8 mouse cellular contexts compared by ENCODE assay signal in genomic region chr14:21968978-21969377, GRCm38 (mm10). TPM values are rescaled to one million over a fixed set of nuclear protein-coding genes. Genes with fewer than 3 reads are reported as not detected.
DNase-seq lines count a peak whose midpoint lies in the region; ATAC-seq and TF ChIP-seq lines count a peak whose summit lies in the region.

No protein-coding gene starts in this region.

- TF ChIP-seq CTCF in Patski (IDR thresholded peaks at IDR 0.05), result peak; percentile 68
- peak; percentile 56; the same call in 1 of the 2 replicates for TF ChIP-seq CTCF in small intestine, adult 2 months (IDR thresholded peaks at IDR 0.05; ENCODE audit: extremely low read depth, insufficient read length, insufficient replicate concordance, low read depth, low read length)

- POLR2A ChIA-PET in Patski (lab: Charles Lee), result no interaction called here

- peak; percentile 67 to 68 for DNase-seq in B cell, adult 2 months
- DNase-seq in Patski (ENCODE audit: low read depth, low spot score), result no peak
- DNase-seq in layer of hippocampus, adult 18-20 months (ENCODE audit: low spot score in 2 of 2), result peak; percentile 25 to 64
- DNase-seq in lung, postnatal 14 days, result peak; percentile 91

- CTCF ChIA-PET in Patski (lab: Charles Lee), result interaction anchor here (1.2 to 1.6 kb wide), 2 partner anchors 11 to 17 kb away, joined by 3 to 4 read pairs; no protein-coding TSS in a partner anchor

- no peaks in the 10 kb centered on the region for H3K9me3 ChIP-seq in embryonic facial prominence, embryonic 12.5 days

- TF ChIP-seq POLR2A in small intestine, adult 2 months (IDR thresholded peaks at IDR 0.05; ENCODE audit: low read depth, low read length), result no peak

- H3K27ac ChIP-seq in embryonic facial prominence, embryonic 12.5 days, result no peak overlapping the region
- H3K27ac ChIP-seq in small intestine, adult 2 months (ENCODE audit: insufficient read depth, low read depth, low read length), result no peak overlapping the region

- H3K4me3 ChIP-seq in embryonic facial prominence, embryonic 12.5 days, result no peak overlapping the region
- H3K4me3 ChIP-seq in small intestine, adult 2 months (ENCODE audit: low read depth, low read length), result no peak overlapping the region

- 10% methylated on average over 4 of the region's 4 CpGs for WGBS in embryonic facial prominence, embryonic 12.5 days
- WGBS in small intestine, adult 2 months, result 47% methylated on average over 4 of the region's 4 CpGs

- H3K4me1 ChIP-seq in embryonic facial prominence, embryonic 12.5 days, result no peaks in the 10 kb centered on the region
- H3K4me1 ChIP-seq in small intestine, adult 2 months (ENCODE audit: control insufficient read depth, insufficient read depth, insufficient read length, low read length), result no peaks in the 10 kb centered on the region

- H3K4me2 ChIP-seq in embryonic facial prominence, embryonic 12.5 days (replicated peaks), result no peak overlapping the region

- H3K9ac ChIP-seq in embryonic facial prominence, embryonic 12.5 days, result no peak overlapping the region

- no peaks in the 10 kb centered on the region for H3K36me3 ChIP-seq in embryonic facial prominence, embryonic 12.5 days
- no peaks in the 10 kb centered on the region for H3K36me3 ChIP-seq in small intestine, adult 2 months (ENCODE audit: control insufficient read depth, insufficient read depth, low read length)

- no peak for ATAC-seq in Patski
- ATAC-seq in embryonic facial prominence, embryonic 12.5 days (ENCODE audit: insufficient number of reproducible peaks, insufficient read depth, low FRiP score, low TSS enrichment), result peak; percentile 81
- ATAC-seq in hematopoietic stem cell, adult 5-6 weeks (replicated peaks in 1 of 2; ENCODE audit: insufficient read depth in 1 of 2, low FRiP score in 2 of 2, low TSS enrichment in 1 of 2, low read depth in 1 of 2, poor library complexity in 2 of 2, severe bottlenecking in 2 of 2), result peak; percentile 46 to 68; a peak in 3 of 4 replicates
- ATAC-seq in megakaryocyte, adult 5-6 weeks (ENCODE audit: poor library complexity, severe bottlenecking), result no peak

- H3K27me3 ChIP-seq in Patski, result no peaks in the 10 kb centered on the region
- H3K27me3 ChIP-seq in embryonic facial prominence, embryonic 12.5 days, result no peaks in the 10 kb centered on the region
- H3K27me3 ChIP-seq in small intestine, adult 2 months (ENCODE audit: control insufficient read depth, insufficient read depth, low read length), result no peaks in the 10 kb centered on the region

- in situ Hi-C loops in Patski (cut with MboI; ENCODE audit: low pct_unique_long_range_greater_than_20kb), result no loop called here

RNA-seq across cellular contexts. Expression of gene Zfp503, which starts 20.4 kb away (rescaled TPM):
- polyA plus RNA-seq in Patski (2021), result 46.5 TPM
- 35.5 and 40.3 TPM in 2 replicates for polyA plus RNA-seq in embryonic facial prominence, embryonic 12.5 days (2016; fragmentation: Nextera tagmentation; extraction: Ambion mirVana)
- total RNA-seq in hematopoietic stem cell, adult 5-6 weeks (2017), result 0.40 and 1.4 TPM in 2 replicates
- total RNA-seq in layer of hippocampus, adult 18-20 months (2021), result 1 to 10 TPM; 3.6 to 4.1 TPM
- polyA plus RNA-seq in small intestine, adult 2 months (2012; rRNA removed), result 18.2 and 22.7 TPM in 2 replicates
- 0.39 and 0.65 TPM in 2 replicates for total RNA-seq in megakaryocyte, adult 5-6 weeks (2015)
- total RNA-seq in megakaryocyte, adult 5-6 weeks (2017), result 0.51 TPM in 1 of 2 replicates, not detected in the other

RNA-seq across cellular contexts. Expression of gene Lrmda, which starts 50.5 kb away (rescaled TPM):
- 0.26 TPM for polyA plus RNA-seq in Patski (2021)
- 0.28 and 0.69 TPM in 2 replicates for polyA plus RNA-seq in embryonic facial prominence, embryonic 12.5 days (2016; fragmentation: Nextera tagmentation; extraction: Ambion mirVana)
- 23.9 and 35.8 TPM in 2 replicates for total RNA-seq in hematopoietic stem cell, adult 5-6 weeks (2017)
- total RNA-seq in layer of hippocampus, adult 18-20 months (2021), result 1 to 10 TPM; 1.1 to 1.3 TPM
- polyA plus RNA-seq in small intestine, adult 2 months (2012; rRNA removed), result 0.34 TPM in 1 of 2 replicates, not detected in the other
- total RNA-seq in megakaryocyte, adult 5-6 weeks (2015), result 10.9 and 11.2 TPM in 2 replicates
- total RNA-seq in megakaryocyte, adult 5-6 weeks (2017), result 12.6 and 15.6 TPM in 2 replicates

Comparison
In these comparisons a context has a peak if more than half of its experiments do, and no peak if none do; other contexts are left out.
1. ATAC-seq: peak in embryonic facial prominence, embryonic 12.5 days (single experiment) and hematopoietic stem cell, adult 5-6 weeks (2 of 2); none in Patski (single experiment) and megakaryocyte, adult 5-6 weeks (single experiment).
2. RNA of gene Lrmda, which starts 50.5 kb away (total RNA-seq): 23.9 to 35.8 TPM in hematopoietic stem cell, adult 5-6 weeks and 10.9 to 15.6 TPM in megakaryocyte, adult 5-6 weeks; 1.1 to 1.3 TPM in layer of hippocampus, adult 18-20 months; every median in the first group is over 4 times any median in the second.